Mouse (Mus musculus): ENCODE results near the gene Zkscan8. TPM values are rescaled to one million over a fixed set of nuclear protein-coding genes. Genes with fewer than 3 reads are reported as not detected.

Zkscan8 gene
- polyA plus RNA-seq, 1 experiment, result 6.4 TPM

DNA sequence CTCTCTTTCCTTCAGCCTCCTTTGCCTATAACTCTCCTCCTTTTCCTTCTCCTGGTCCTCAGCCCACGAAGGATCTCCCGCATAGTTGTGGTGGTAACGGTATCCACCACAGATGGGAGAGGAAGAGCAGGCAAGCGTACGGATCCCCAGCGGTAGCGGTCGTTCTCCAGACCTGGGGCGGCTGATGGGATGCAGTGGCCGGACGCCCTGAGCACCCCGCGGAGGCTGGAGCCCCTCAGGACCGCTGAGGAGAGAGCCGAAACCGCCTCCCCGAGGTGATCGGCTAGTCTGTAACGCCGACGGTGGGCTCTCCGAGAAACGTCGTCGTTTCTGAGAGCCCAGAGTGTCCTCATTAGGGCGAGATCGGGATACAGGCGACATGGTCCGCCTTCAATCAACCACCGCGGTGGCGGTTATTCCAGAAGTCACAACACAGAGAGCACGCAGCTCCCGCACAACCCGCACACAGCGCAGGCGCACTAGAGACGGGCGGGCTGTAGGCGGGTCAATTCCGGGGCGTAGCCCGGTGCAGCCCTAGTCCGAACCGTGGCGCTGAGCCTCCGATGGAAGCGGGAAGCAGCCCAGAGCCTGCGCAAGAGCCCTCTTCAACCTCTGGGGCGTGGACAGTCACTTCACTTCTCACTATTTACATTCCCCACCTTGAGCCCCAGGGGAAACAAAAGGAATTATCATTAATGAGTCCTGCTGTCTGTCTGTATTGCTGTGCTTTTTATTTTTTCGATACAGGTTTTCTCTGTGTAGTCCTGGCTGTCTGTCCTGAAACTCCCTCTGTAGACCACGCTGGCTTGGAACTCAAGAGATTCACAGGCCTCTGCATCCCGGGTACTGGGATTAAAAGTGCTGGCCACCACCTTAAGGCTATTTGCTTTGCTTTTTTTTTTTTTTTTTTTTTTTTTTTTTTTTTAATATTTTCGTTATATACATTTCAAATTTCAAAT is 62.6 kb downstream of the Zkscan8 start, which contains the start of gene Nkapl:
Nkapl (minus strand) TSS at position 449 of the 959 bp plus-strand sequence.
- peak within 1 kb of the TSS; percentile 74 for H3K4me3 ChIP-seq (ENCODE audit: insufficient read depth, low read depth, low read length)
- no peak within 1 kb of the TSS for H3K27ac ChIP-seq (replicated peaks; ENCODE audit: low read depth, low read length)
- 0 out of 2 replicates have a peak, but pooled peaks cover 2% of the 10 kb centered on the region for H3K4me1 ChIP-seq (ENCODE audit: control insufficient read depth, insufficient read depth, insufficient read length, low read length)

DNA sequence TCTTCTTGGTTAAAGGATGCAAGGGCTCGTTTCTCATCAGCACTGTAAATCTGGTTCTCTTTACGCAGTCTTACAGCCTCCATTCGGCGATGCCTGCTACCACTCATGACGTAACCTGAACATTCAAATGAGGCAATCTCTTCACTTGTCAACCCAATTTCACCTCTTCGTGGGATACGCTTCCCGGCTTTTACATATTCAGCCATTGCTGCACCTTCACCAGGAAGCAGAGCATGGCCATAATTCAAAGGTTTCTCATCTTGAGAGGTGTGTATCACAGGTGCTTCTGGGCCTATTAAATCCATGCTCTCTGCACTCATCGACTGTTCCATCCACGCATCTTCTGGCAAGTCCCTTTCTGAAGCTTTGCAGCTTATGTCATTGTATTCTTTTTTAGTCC is 63.6 kb downstream of the Zkscan8 start:
- Histone ChIP-seq H3K4me1 (ENCODE audit: control insufficient read depth, insufficient read depth, insufficient read length, low read length) (0 out of 2 replicates have a peak, but pooled peaks cover 2% of the 10 kb centered on the region), H3K4me3 (ENCODE audit: insufficient read depth, low read depth, low read length) (no peak overlapping the region), H3K27ac (replicated peaks; ENCODE audit: low read depth, low read length) (no peak overlapping the region)

Other genes starting within 250 kb of the Zkscan8 start
- not detected in 2 replicates for gene Gpx5, start 238.4 kb downstream of the Zkscan8 start, polyA plus RNA-seq (2012; ENCODE audit: insufficient read depth, insufficient read length, missing spikeins)
- gene Gpx6, start 219.0 kb downstream of the Zkscan8 start, polyA plus RNA-seq (2012; ENCODE audit: insufficient read depth, insufficient read length, missing spikeins), result not detected in 2 replicates
- not detected in 2 replicates for gene Olfr1367, start 184.2 kb downstream of the Zkscan8 start, polyA plus RNA-seq (2012; ENCODE audit: insufficient read depth, insufficient read length, missing spikeins)
- gene Zscan12, start 168.3 kb downstream of the Zkscan8 start, polyA plus RNA-seq (2012; ENCODE audit: insufficient read depth, insufficient read length, missing spikeins), result 2.5 and 3.3 TPM in 2 replicates
- 22.9 and 36.8 TPM in 2 replicates for gene Zkscan3, start 128.4 kb downstream of the Zkscan8 start, polyA plus RNA-seq (2012; ENCODE audit: insufficient read depth, insufficient read length, missing spikeins)
- 0.42 TPM in 1 of 2 replicates, not detected in the other for gene Pgbd1, start 90.1 kb downstream of the Zkscan8 start, polyA plus RNA-seq (2012; ENCODE audit: insufficient read depth, insufficient read length, missing spikeins)
- 16.1 and 18.3 TPM in 2 replicates for gene Zscan26, start 77.4 kb downstream of the Zkscan8 start, polyA plus RNA-seq (2012; ENCODE audit: insufficient read depth, insufficient read length, missing spikeins)
- 1.3 and 2.5 TPM in 2 replicates for gene Nkapl, start 62.6 kb downstream of the Zkscan8 start, polyA plus RNA-seq (2012; ENCODE audit: insufficient read depth, insufficient read length, missing spikeins)
- 1.7 and 2.2 TPM in 2 replicates for gene Zkscan4, start 52.2 kb downstream of the Zkscan8 start, polyA plus RNA-seq (2012; ENCODE audit: insufficient read depth, insufficient read length, missing spikeins)
- gene Gm10065, start 51.7 kb downstream of the Zkscan8 start, polyA plus RNA-seq (2012; ENCODE audit: insufficient read depth, insufficient read length, missing spikeins), result not detected in 2 replicates
- gene AK157302, start 35.9 kb downstream of the Zkscan8 start, polyA plus RNA-seq (2012; ENCODE audit: insufficient read depth, insufficient read length, missing spikeins), result 1.6 TPM in 1 of 2 replicates, not detected in the other
- gene Gm11273, start 29.7 kb downstream of the Zkscan8 start, polyA plus RNA-seq (2012; ENCODE audit: insufficient read depth, insufficient read length, missing spikeins), result 124 and 176 TPM in 2 replicates
- not detected in 2 replicates for gene Olfr1366, start 11.7 kb upstream of the Zkscan8 start, polyA plus RNA-seq (2012; ENCODE audit: insufficient read depth, insufficient read length, missing spikeins)
- not detected in 2 replicates for gene Olfr1535, start 28.8 kb upstream of the Zkscan8 start, polyA plus RNA-seq (2012; ENCODE audit: insufficient read depth, insufficient read length, missing spikeins)
- not detected in 2 replicates for gene Olfr1364, start 50.6 kb upstream of the Zkscan8 start, polyA plus RNA-seq (2012; ENCODE audit: insufficient read depth, insufficient read length, missing spikeins)
- not detected in 2 replicates for gene Olfr1362, start 82.9 kb upstream of the Zkscan8 start, polyA plus RNA-seq (2012; ENCODE audit: insufficient read depth, insufficient read length, missing spikeins)
- gene Olfr11, start 111.4 kb upstream of the Zkscan8 start, polyA plus RNA-seq (2012; ENCODE audit: insufficient read depth, insufficient read length, missing spikeins), result not detected in 2 replicates
- not detected in 2 replicates for gene Olfr1361, start 132.3 kb upstream of the Zkscan8 start, polyA plus RNA-seq (2012; ENCODE audit: insufficient read depth, insufficient read length, missing spikeins)
- gene Olfr1360, start 146.3 kb upstream of the Zkscan8 start, polyA plus RNA-seq (2012; ENCODE audit: insufficient read depth, insufficient read length, missing spikeins), result not detected in 2 replicates
- gene Olfr1359, start 167.0 kb upstream of the Zkscan8 start, polyA plus RNA-seq (2012; ENCODE audit: insufficient read depth, insufficient read length, missing spikeins), result not detected in 2 replicates
- not detected in 2 replicates for gene Hist1h2bl, start 185.0 kb upstream of the Zkscan8 start, polyA plus RNA-seq (2012; ENCODE audit: insufficient read depth, insufficient read length, missing spikeins)
- not detected in 2 replicates for gene Hist1h2ai, start 185.3 kb upstream of the Zkscan8 start, polyA plus RNA-seq (2012; ENCODE audit: insufficient read depth, insufficient read length, missing spikeins)
- not detected in 2 replicates for gene Hist1h3h, start 186.5 kb upstream of the Zkscan8 start, polyA plus RNA-seq (2012; ENCODE audit: insufficient read depth, insufficient read length, missing spikeins)
- not detected in 2 replicates for gene Hist1h2bm, start 190.9 kb upstream of the Zkscan8 start, polyA plus RNA-seq (2012; ENCODE audit: insufficient read depth, insufficient read length, missing spikeins)
- gene Hist1h4j, start 203.9 kb upstream of the Zkscan8 start, polyA plus RNA-seq (2012; ENCODE audit: insufficient read depth, insufficient read length, missing spikeins), result not detected in 2 replicates
- gene Hist1h4k, start 219.4 kb upstream of the Zkscan8 start, polyA plus RNA-seq (2012; ENCODE audit: insufficient read depth, insufficient read length, missing spikeins), result 4.7 TPM in 1 of 2 replicates, not detected in the other
- not detected in 2 replicates for gene Hist1h2ak, start 222.7 kb upstream of the Zkscan8 start, polyA plus RNA-seq (2012; ENCODE audit: insufficient read depth, insufficient read length, missing spikeins)
- not detected in 2 replicates for gene Hist1h2bn, start 223.0 kb upstream of the Zkscan8 start, polyA plus RNA-seq (2012; ENCODE audit: insufficient read depth, insufficient read length, missing spikeins)
- not detected in 2 replicates for gene Hist1h1b, start 249.5 kb upstream of the Zkscan8 start, polyA plus RNA-seq (2012; ENCODE audit: insufficient read depth, insufficient read length, missing spikeins)

All from brown adipose tissue, adult 24 weeks (tissue).